Mouse (Mus musculus) midbrain, embryonic 11.5 days (tissue): ENCODE results near the gene 2310022A10Rik. TPM values are rescaled to one million over a fixed set of nuclear protein-coding genes. Genes with fewer than 3 reads are reported as not detected.

Source experiments
- ATAC-seq: fragments of 200-750 bp; cut with Nextera tagmentation; 2 replicates; pipeline ENCODE4 v1.8.0; 2017; ENCODE audit warnings: moderate TSS enrichment, moderate library complexity; ENCODE audit not compliant: low FRiP score
- DNase-seq: peaks from one replicate; pipeline ENCODE4 v3.0.0; 2015; ENCODE audit warnings: low spot score; ENCODE audit errors: missing footprints
- H3K27ac ChIP-seq: fragments of 300-500 bp; sonication (generic); 2 replicates; pipeline ENCODE4 v1.5.1; 2014; ENCODE audit warnings: low read depth, low read length
- H3K27me3 ChIP-seq: fragments of 300-500 bp; sonication (generic); 2 replicates; pipeline ENCODE4 v1.6.1; 2014; ENCODE audit warnings: mild to moderate bottlenecking, low read length, moderate library complexity, mixed read lengths; ENCODE audit not compliant: control insufficient read depth, insufficient read depth
- H3K36me3 ChIP-seq: fragments of 300-500 bp; sonication (generic); 2 replicates; pipeline ENCODE4 v1.6.1; 2014; ENCODE audit warnings: mild to moderate bottlenecking, low read length, moderate library complexity, mixed read lengths; ENCODE audit not compliant: control insufficient read depth, insufficient read depth
- H3K4me1 ChIP-seq: fragments of 300-500 bp; sonication (generic); 2 replicates; pipeline ENCODE4 v1.6.1; 2014; ENCODE audit warnings: low read length; ENCODE audit not compliant: control insufficient read depth, insufficient read depth
- H3K4me2 ChIP-seq: fragments of 300-500 bp; sonication (generic); 2 replicates; pipeline ENCODE4 v1.6.1; 2014; ENCODE audit warnings: mild to moderate bottlenecking, moderate library complexity
- H3K4me3 ChIP-seq: fragments of 300-500 bp; sonication (generic); 2 replicates; pipeline ENCODE4 v1.5.1; 2014; ENCODE audit warnings: low read depth, low read length
- H3K9ac ChIP-seq: fragments of 300-500 bp; sonication (generic); 2 replicates; pipeline ENCODE4 v1.6.1; 2014; ENCODE audit warnings: low read length
- H3K9me3 ChIP-seq: fragments of 300-500 bp; sonication (generic); 2 replicates; pipeline ENCODE4 v1.6.1; 2016; ENCODE audit warnings: low read length; ENCODE audit not compliant: control insufficient read depth
- WGBS: fragments of 180-500 bp; shearing (Covaris S2); extraction: QIAGEN DNeasy Blood & Tissue Kit; methylation state at CpG from one replicate; pipeline ENCODE4 v1.1.7; 2014; 5-methylcytosine and 5-hydroxymethylcytosine counted together
- polyA plus RNA-seq: library from polyadenylated mRNA; unstranded; fragments of >200 nt; fragmentation: Nextera tagmentation; extraction: Ambion mirVana; gene quantifications from 2 replicates; pipeline ENCODE4 v1.2.1, GENCODE M21; 2014

The 2310022A10Rik gene
- polyA plus RNA-seq, 1 experiment from 2014 or later: 26.5 TPM

DNA sequence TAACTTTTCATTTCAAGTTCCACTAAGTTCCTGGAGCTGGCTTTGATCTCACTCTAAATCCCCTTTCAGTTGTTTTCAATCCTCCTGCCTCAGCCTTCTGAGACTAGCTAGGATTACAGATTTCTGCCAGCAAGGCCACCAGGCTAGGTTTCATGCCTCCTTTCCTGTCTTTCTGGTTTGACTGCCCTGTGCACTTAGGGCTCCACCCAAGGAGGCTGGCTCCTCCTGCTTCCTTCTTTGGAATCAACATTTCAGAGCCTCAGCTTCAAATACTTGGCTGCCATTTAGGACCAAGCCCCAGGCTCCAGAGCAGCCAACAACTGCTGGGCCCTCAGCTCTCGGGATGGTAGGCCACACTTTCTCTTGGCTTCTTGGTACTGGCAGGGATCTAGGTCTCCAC is 32.4 kb upstream of the 2310022A10Rik start:
- peak; percentile 37 for DNase-seq
- H3K9me3 ChIP-seq: no peaks in the 10 kb centered on the region
- no peak for ATAC-seq
- H3K4me1 ChIP-seq: no peaks in the 10 kb centered on the region
- H3K4me3 ChIP-seq: no peak overlapping the region
- no peaks in the 10 kb centered on the region for H3K27me3 ChIP-seq
- no peak overlapping the region for H3K4me2 ChIP-seq
- WGBS: 80% methylated on average over 1 of the region's 1 CpGs
- no peaks in the 10 kb centered on the region for H3K36me3 ChIP-seq
- no peak overlapping the region for H3K27ac ChIP-seq
- no peak overlapping the region for H3K9ac ChIP-seq

DNA sequence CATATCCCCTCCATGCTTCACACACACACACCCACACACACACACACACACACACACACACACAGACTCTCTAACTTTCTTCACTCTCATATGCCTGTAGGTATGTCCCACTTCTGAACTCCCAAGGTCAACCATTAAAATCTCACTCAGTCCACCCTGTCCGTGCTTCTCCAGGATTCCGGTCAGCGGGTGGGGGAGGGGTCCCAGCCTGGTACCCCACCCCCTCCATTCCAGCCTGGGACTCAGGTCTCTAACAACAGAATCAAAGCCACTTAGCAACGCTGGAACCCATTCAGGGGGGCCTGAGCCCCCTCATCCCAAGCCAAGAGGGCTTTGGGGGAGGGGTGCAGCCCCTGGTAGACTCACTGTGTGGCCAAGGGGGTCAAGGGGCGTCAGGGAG is 30.1 kb upstream of the 2310022A10Rik start, which contains the start of gene Hipk4:
Gene Hipk4, plus strand, starts transcription at position 301 of the 400 bp plus-strand sequence.
- no peak within 1 kb of the TSS for H3K27ac ChIP-seq

DNA sequence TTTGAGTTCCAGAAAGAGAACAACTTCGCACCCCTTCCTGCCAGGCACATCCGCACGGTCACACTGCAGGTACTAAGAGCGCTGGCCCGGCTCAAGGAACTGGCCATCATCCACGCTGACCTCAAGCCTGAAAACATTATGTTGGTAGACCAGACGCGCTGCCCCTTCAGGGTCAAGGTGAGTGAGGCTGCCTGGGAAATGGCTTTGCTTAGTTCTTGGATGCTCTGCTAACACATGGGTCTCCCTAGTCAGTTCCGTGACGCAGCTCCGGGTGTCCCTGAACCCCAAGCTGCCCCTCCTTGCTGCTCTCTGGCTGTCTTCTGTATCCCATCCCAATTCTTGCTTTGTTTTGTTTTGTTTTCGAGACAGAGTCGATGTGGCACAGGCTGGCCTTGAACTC is 29.2 kb upstream of the 2310022A10Rik start:
- 94% methylated on average over 13 of the region's 13 CpGs for WGBS
- Histone ChIP-seq H3K9me3 (no peaks in the 10 kb centered on the region), H3K4me2 (no peak overlapping the region)

More for the DNA sequence above, 30.1 kb upstream of the 2310022A10Rik start, which contains the start of gene Hipk4:
- ATAC-seq (no peak), DNase-seq (peak; percentile 54)
- no peaks in the 10 kb centered on the region for H3K36me3 ChIP-seq
- no peak within 1 kb of the TSS for H3K9ac ChIP-seq
- no peak within 1 kb of the TSS for H3K4me3 ChIP-seq
- H3K4me1 ChIP-seq: no peaks in the 10 kb centered on the region
- no peak within 1 kb of the TSS for H3K4me2 ChIP-seq
- H3K27me3 ChIP-seq: no peaks in the 10 kb centered on the region
- H3K9me3 ChIP-seq: no peaks in the 10 kb centered on the region
- WGBS: 56% methylated on average over 5 of the region's 5 CpGs

DNA sequence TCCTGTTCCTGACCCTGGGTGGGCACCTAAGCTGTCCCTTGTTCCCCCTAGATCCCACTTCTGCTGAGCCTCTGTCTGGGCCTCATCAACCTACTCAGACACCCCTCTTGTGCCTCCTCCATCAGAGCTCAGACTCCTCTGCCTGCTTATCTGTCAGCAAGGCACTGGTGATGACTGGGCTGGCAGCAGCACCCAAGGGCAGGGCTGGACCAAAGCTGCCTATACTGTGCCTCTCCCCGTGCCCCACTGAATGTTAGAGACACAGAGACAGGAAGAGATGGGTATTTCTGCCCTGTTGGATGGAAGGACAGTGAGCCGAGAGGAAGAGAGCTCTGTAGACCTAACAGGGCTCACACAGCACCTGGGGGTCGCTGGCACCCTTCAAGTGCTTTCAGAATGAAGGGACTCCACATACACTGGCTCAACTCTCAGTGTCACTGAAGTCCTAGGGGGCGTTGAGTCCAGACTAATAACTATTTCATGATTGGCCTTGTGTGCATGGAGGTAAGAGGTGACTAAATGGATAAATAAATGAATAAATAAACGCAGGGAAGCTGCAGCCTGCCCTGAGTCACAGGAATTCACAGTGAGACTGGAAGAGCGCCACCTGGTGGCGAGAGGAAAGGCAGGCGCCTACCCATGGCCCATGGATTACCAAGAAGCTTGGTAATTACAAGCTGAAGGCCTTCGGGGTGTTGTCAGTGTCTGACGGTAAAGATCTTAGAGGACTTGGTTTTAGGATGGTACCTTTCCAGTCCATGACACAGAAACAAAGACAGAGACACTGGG is 26.8 kb upstream of the 2310022A10Rik start:
- Histone ChIP-seq H3K9me3 (no peaks in the 10 kb centered on the region), H3K4me3 (no peak overlapping the region), H3K4me1 (no peaks in the 10 kb centered on the region), H3K36me3 (no peaks in the 10 kb centered on the region; the same call in 1 of the 2 replicates), H3K4me2 (no peak overlapping the region), H3K27me3 (no peaks in the 10 kb centered on the region), H3K9ac (no peak overlapping the region), H3K27ac (no peak overlapping the region)
- ATAC-seq (peak; percentile 65), DNase-seq (peak; percentile 97)
- WGBS: 31% methylated on average over 10 of the region's 10 CpGs

More for the DNA sequence above, 29.2 kb upstream of the 2310022A10Rik start:
- DNase-seq (peak; percentile 64), ATAC-seq (no peak)
- no peak overlapping the region for H3K9ac ChIP-seq
- no peak overlapping the region for H3K27ac ChIP-seq
- H3K4me1 ChIP-seq: no peaks in the 10 kb centered on the region
- no peak overlapping the region for H3K4me3 ChIP-seq
- H3K36me3 ChIP-seq: no peaks in the 10 kb centered on the region
- no peaks in the 10 kb centered on the region for H3K27me3 ChIP-seq

DNA sequence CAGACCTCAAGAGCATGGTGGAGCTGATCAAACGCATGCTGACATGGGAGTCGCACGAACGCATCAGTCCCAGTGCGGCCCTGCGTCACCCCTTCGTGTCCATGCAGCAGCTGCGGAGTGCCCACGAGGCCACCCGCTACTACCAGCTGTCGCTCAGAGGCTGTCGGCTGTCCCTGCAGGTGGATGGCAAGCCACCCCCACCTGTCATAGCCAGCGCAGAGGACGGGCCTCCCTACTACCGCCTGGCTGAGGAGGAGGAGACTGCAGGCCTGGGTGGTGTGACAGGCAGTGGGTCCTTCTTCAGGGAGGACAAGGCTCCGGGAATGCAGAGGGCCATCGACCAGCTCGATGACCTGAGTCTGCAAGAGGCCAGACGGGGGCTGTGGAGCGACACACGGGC is 24.0 kb upstream of the 2310022A10Rik start:
- 82% methylated on average over 21 of the region's 21 CpGs for WGBS
- no peak for ATAC-seq

DNA sequence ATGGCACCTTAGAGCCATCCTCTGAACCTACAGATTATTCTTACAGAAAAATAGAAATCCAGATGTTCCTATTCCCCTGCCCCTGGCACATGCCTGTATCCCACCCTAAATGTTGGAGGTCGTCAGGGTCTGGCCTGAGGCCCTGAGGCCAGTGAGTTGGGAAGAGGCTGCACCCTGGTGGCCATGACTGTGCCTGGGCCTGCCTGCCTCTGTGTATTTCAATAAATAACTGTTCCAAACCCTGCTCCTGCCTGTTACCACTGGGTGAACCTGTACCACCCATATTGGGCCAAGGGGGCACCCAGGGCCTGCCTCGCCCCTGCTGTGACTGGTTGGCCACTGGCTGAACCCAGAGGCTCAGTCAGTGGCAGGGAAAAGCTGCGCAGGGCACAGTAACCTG is 22.1 kb upstream of the 2310022A10Rik start:
- Histone ChIP-seq H3K4me2 (no peak overlapping the region), H3K27ac (no peak overlapping the region), H3K9me3 (no peaks in the 10 kb centered on the region), H3K4me3 (no peak overlapping the region), H3K9ac (no peak overlapping the region), H3K36me3 (peaks cover 3% of the 10 kb centered on the region), H3K27me3 (no peaks in the 10 kb centered on the region), H3K4me1 (no peaks in the 10 kb centered on the region)
- DNase-seq (peak; percentile 1), ATAC-seq (no peak)
- WGBS: 74% methylated on average over 3 of the region's 3 CpGs

More for the DNA sequence above, 24.0 kb upstream of the 2310022A10Rik start:
- no peak for DNase-seq
- Histone ChIP-seq H3K36me3 (peaks cover 3% of the 10 kb centered on the region), H3K9me3 (no peaks in the 10 kb centered on the region), H3K4me1 (no peaks in the 10 kb centered on the region), H3K4me2 (no peak overlapping the region), H3K9ac (no peak overlapping the region), H3K27ac (no peak overlapping the region), H3K4me3 (no peak overlapping the region), H3K27me3 (no peaks in the 10 kb centered on the region)

DNA sequence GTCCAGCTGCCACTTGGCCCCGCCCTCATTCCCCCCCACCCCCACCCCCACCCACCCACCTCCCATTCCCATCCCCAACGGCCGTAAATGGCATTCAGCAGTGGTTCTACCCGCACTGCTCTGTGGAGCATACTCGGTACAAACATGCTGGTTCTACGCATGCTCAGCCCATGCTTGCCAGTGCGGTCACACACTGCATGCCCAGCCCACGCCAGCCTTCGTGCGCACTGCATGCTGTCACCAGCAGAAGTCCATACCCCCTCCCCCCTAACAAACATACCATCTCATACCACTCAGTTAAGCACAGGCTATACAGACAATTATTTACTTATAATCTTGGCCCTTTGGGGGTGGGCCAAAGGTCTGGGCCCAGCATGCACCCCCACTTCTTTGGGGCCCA is 21.3 kb upstream of the 2310022A10Rik start:
- no peak overlapping the region for H3K4me2 ChIP-seq
- 92% methylated on average over 10 of the region's 10 CpGs for WGBS
- ATAC-seq (no peak), DNase-seq (no peak)
- no peak overlapping the region for H3K4me3 ChIP-seq
- no peaks in the 10 kb centered on the region for H3K27me3 ChIP-seq
- H3K4me1 ChIP-seq: no peaks in the 10 kb centered on the region
- H3K9ac ChIP-seq: no peak overlapping the region
- H3K36me3 ChIP-seq: peaks cover 3% of the 10 kb centered on the region
- no peaks in the 10 kb centered on the region for H3K9me3 ChIP-seq
- no peak overlapping the region for H3K27ac ChIP-seq

DNA sequence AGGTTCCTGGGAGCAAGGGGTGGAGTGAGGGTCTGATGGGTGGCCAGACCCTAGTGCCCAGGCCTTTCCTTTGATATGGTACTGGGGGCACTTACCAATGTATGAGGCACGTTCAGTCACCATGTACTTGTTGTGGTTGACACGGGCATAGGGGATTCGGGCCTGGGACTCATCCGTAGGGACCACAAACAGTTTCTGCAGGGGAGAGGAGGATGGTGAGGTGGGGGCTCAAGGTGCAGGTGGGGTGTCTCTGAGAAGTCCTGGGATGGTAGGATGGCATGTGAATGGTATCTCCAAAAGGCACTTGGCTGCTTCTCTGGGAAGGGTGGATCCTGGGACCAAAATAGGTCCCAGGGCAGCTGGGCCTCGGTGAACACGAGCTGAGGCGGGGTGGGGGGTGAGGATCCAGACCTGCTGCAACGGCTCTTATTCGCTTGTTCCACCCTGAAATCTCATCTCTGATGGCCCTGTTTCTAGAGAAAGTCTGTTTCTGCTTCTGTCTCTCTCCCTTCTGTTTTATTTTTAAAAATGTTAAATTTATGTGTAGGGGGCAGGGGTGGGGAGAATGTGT is 20.5 kb upstream of the 2310022A10Rik start:
- ATAC-seq (no peak), DNase-seq (peak; percentile 12)
- Histone ChIP-seq H3K4me3 (no peak overlapping the region), H3K4me2 (no peak overlapping the region), H3K9ac (no peak overlapping the region), H3K27ac (no peak overlapping the region), H3K36me3 (peaks cover 3% of the 10 kb centered on the region), H3K4me1 (no peaks in the 10 kb centered on the region), H3K9me3 (no peaks in the 10 kb centered on the region), H3K27me3 (no peaks in the 10 kb centered on the region)
- 94% methylated on average over 9 of the region's 9 CpGs for WGBS

DNA sequence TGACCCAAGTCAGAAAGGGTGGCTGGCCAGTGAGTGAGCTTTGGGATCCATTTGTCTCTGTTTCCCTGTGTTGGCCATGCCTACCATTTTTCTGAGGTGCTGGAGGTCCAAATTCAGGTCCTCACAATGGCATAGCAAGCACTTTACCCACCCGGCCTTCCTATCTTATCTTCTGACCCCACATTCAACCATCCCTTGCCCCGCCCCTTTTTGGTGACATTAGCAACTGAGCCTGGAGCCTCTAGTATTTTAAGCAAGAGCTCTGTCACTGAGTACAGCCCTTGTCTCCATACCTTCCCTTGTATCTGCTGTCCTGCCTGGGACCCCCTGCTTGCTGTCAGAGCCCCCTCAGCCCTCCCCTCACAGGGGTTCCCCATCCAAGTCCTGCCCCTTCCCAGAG is 17.6 kb upstream of the 2310022A10Rik start:
- H3K9ac ChIP-seq: no peak overlapping the region
- no peaks in the 10 kb centered on the region for H3K27me3 ChIP-seq
- H3K9me3 ChIP-seq: no peaks in the 10 kb centered on the region
- H3K27ac ChIP-seq: no peak overlapping the region
- ATAC-seq (no peak), DNase-seq (peak; percentile 21)
- no peak overlapping the region for H3K4me3 ChIP-seq
- no peaks in the 10 kb centered on the region for H3K4me1 ChIP-seq
- H3K4me2 ChIP-seq: no peak overlapping the region
- 82% methylated on average over 2 of the region's 2 CpGs for WGBS
- H3K36me3 ChIP-seq: peaks cover 3% of the 10 kb centered on the region
